Mouse (Mus musculus) CD8-positive naive resting alpha-beta T cell, adult 2 months (primary cell): Measurements from ENCODE around the gene Glis3.
A peak's percentile ranks its signal among the peaks of the same experiment; 100 is the strongest.

ENCODE experiments used
- DNase-seq, 2 experiments: peaks; one replicate each; pipeline ENCODE4 v3.0.0; 2022; ENCODE audit warnings: low read depth in 2 of 2, low spot score in 2 of 2

Gene Glis3

DNA sequence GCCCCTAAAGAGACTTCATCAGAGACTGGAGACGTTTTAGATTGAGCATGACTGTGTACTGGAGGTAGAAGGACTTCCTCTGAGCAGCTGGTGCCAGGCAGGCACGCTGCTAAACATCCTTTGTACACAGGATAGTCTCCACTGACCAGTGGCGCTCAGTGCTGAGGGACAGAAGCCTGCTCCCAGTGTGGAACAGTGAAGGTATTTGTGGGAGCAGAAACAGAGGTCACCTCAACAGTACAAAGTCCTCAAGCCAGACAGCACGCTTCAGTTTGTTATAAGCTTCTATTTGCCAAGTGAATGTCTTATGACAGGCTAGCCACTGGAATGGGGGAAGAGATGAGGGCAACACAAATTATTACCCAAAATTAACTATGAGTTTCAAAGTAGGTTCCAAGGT, 289.0 kb downstream of the Glis3 start:
- no peak for DNase-seq

DNA sequence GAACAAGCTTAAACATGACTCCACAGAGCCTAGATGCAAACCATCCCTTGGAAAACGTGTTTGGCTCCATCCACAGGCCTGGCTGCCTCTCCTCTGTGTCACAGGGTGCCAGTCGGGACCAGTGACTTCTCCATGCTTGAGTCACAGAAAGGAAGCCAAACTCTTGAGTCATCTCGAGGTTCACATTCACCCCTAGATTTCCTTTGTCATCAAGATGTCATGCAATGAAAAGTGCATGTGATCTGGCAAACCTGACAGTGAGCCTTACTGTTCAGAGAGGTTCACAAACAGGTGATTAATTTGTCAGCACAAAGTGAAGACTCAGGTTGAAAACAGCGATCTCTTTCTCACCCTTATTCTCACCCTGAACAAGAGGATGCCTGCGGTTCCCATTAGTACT, 290.7 kb downstream of the Glis3 start:
- DNase-seq = no peak

DNA sequence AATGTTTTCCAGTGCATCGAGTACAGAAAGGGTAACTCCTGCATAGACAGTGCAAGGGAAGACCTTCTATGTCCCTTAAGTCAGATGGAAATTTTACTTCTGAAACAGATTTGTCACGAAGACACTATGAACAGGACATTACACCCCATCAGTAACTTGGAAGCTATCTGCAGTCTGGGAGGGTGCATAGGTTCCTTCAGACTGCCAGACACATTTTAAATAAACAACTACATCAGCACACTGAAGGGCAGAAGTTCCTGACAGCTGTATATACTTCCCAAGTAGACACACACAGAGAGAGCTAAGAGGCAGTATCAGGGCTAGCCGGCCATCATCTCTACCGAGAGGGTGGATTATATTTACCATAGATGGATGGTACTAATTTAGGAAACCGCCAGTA, 296.5 kb downstream of the Glis3 start:
- DNase-seq = no peak

DNA sequence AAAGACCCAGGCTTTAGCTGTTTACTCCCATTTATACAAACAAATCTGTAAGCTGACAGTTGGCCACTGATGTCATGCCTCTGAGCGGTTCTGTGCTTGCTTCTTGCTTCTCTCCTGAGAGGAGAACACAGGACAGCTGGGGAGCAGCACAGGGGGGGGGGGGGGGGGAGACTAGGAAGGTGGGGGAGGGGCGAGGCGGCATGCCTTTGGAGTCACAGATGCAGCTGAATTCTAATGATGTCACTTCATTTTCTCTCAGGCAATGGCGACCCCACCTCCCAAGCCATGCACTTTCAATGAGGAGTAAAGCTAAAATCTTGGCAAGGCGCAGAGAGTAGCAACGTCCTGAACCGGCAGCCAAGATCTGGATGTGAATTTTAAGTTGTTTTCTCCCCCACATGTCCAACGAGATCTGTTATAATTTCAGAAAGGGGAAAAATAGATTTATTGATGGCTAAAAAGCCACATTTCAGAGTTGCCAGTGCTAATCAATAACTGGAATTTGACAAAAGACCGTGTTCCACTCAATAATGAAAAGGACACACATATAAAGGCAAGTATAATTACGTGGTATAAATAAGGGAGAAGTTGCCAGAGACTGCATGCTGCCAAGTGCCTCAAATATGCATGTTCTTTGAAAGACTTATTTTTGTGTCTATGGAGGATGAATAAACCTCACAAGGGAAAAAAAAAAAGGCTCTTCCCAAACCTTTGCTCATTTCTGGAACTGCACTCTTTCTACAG, 297.5 kb downstream of the Glis3 start:
- DNase-seq = no peak

DNA sequence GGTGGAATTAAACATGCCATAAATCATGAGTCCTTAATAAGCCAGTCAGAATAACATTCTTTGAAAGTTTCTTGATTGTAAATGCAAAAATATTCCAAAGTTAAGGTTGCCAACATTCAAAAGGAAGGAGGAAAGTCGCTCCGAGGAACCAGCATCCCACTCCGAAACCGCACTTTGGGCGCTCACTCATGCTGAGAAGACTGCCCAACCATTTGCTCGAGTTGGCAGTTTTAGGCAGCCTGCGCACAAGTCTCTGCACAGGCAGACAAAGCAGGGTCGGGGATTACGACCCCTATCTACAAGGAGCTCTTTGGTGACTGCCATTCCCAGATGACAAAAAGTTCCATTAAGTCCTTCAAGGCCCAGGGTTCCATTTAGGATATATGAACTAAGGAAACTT, 298.4 kb downstream of the Glis3 start:
- no peak for DNase-seq

DNA sequence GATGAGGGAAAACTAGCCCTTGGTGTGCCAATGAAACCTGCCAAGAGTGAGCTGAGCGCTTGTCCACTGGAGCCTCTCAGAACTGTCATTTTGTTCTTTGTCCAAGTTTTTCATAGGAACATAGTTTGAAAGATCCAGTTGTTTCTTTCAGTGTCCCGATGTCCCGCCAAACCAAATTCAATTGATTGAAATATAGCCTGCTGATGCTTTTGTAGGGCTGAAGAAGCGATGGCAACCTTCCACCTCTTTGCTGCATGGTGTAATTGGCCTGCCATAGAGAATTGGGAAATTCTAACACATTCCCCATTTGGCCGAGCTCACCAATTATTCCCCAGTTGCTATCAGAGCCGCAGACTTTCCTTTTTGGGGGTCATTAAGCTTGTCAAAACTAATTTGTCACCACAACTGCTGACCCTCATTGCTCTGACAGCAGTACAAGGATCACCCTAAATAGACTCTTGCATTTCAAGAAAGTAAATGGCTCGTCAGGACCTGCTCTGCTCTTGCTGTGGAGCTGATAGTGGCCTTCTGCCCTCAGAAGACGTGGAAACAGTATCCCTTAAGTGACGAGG, 299.1 kb downstream of the Glis3 start:
- no peak for DNase-seq

DNA sequence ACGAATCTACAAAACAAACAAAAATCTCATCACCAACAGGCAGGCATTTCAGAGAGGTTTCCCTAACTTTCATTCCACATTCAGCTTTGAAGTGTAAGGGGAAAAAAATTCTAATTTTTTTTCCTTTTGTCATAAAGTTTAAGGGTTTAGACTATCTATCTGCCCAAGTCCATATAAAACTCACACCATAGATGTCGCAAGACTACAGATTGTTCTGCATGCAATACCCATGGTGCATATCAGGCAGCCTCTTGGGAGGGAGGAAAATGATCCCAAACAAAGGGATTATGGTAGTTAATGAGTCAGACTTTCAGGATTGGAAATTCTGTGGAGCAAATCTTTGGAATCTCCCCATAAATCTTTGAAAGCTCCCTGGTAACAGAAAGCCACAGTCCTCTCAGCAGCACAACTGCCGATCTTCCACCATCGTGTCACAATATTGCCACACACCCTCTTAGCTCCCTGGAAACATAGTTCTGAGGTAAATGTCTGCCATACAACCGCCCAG, 302.0 kb downstream of the Glis3 start:
- DNase-seq = no peak

DNA sequence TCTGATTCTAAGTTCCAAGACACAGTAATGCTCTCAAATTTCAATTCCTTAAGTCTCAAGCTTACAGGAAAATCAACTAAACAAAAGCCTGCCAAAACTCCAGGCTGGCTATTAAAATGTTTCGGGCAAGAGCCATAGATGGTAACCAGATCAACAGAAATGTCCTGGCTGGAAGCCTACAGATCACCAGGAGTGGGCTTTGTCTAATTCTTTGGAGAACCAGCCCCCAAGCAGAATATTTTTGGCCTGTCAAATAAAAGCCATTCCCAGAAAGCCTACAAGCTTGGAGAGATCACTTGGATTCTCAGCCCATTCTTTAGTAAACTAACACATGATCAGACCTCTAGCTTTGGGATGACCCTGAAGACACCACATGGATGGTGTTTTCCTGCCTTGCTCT, 303.5 kb downstream of the Glis3 start:
- no peak for DNase-seq

DNA sequence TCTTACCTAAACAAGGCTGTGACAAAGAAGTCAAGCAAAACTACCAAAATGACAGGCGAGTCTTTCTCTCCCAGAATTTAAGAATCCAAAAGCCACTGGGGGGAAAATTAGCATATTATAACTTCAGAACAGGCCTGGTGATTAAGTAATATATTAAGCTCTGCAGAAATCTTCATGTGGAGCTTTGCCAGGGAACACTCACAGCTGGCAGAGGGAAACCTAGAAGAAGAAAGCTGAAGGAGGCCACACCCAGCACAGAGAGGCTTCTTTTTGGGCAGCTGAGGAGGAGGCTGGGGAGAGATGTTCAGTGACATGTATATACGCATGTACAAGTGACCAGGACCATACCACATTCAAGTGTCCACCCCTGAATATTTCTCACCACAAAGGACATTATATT, 304.1 kb downstream of the Glis3 start:
- no peak for DNase-seq

DNA sequence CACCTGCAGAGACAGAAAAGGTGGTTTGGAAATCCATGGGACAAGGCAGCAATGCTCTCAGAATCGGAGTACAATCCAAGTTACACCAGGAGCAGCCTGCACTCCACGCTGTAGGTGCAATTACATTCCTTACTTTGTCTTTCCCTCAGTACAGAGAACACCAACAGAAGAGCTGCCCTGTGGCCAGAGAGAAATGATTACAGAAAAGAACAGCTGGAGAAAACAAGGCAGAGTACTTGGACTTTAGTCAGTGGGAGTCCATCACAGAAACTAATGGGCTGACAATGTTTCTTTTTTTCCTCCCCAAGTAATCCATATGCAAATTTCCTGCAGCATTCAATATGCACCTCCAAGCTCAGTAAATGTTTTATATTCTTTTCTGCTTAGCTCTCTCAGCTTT, 305.4 kb downstream of the Glis3 start:
- DNase-seq = no peak

DNA sequence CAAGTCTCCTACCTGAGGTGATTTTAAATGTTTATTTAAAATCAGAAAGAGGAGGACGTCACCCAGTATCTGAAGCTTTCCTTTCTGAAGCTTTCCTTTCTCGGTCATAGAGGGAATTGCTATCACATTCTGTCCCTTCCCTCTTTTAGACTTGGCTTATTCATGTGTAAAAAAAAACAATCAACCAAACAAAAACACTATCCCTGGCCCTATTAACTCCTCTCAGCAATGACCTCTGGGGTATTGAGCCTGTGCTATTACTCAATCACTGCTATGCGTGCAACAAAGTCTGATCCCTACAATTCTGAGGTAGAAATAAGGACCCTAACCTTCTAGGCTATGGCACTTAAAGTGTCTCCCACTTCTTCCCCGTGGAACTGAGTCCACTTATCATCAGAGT, 311.7 kb downstream of the Glis3 start:
- no peak for DNase-seq

DNA sequence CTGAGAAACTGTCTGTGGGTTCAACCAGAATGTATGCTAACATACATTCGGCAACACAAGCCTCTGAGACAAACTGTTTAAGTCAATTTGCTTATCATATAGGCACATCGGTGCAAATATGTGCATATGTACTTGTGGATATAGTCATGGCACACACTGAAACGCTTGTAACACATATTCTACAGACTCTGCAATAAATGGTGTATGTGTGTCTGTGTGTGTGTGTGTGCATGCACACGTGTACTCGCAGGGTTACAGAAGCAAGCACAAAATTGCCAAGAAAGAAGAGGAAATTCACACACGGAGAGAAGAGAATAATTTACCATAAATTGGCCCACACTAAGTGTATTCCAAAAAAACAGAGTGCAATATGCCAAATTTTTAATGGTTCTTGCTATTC, 312.6 kb downstream of the Glis3 start:
- no peak for DNase-seq

DNA sequence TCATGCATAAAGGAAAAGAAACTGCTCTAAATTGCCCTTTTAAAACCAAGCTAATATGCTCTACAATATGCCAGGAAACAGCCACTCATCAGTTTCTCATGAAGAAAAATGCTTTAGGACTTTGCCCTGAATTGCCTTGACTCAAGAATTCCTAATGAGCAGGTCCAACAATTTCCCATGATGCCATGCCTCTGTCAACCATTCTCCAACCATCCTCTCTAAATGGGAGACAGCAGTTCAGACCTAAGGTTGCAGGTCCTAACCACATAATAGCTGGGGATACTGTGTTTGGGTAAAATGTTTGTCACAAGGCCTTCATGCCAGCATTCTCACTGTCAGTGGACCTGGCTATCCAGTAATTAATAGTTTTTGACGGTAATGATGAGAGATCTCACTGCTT, 313.1 kb downstream of the Glis3 start:
- no peak for DNase-seq

DNA sequence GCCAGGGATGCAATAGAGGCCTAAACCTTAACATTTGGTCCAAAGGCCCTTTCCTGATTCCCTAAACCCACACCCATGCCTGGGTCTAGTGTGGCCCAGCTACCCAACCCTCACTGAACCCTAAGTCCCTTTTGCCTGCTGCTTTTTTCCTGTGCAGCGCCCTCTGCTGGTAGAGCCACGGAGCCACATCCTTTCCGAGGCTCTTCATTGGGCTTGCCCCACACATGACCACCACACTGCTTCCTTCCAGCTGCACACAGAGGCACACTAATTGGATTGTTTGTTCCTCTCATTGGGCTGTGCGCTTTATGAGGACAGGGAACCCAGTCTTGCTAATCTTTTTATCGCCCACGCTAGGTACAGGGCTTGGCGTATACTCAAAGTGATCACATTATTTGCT, 314.0 kb downstream of the Glis3 start:
- peak; percentile 3 to 11 for DNase-seq

DNA sequence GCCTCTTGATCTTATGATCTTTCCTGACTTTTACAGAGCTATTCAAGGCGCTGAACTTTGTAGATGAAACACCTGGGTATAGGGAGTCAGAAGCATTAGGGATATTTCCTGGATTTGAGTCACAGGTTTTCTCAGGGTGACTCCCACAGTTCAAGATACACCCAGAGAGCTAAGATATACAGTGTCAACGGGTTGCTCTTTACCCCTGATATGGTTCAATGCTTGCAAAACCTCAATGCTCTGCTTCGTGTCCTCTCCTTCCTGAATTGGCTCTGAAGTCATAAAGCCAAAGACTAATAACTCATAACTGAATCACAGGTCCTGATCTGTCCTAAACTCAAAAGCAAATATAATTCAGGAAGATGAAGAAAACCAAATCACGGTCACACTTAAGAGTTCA, 319.0 kb downstream of the Glis3 start:
- no peak for DNase-seq

DNA sequence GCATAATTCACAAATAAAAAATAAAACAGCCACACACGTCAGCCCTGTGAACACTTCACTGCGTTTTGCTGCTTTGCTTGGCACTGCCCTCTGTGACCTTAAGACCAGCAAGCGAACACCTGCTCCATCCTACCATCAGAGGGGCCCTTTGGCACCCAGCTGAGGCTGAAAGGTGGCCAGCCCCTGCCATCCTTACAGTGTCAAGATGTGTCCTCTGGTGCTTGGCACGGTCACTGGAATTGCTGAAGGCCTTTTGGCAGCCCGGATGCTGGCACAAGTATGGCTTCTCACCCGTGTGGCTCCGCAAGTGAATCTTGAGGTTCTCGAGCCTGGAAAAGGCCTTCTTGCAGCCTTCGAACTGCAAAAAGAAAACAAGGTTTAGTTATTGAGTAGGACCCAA, 322.3 kb downstream of the Glis3 start:
- DNase-seq = no peak

DNA sequence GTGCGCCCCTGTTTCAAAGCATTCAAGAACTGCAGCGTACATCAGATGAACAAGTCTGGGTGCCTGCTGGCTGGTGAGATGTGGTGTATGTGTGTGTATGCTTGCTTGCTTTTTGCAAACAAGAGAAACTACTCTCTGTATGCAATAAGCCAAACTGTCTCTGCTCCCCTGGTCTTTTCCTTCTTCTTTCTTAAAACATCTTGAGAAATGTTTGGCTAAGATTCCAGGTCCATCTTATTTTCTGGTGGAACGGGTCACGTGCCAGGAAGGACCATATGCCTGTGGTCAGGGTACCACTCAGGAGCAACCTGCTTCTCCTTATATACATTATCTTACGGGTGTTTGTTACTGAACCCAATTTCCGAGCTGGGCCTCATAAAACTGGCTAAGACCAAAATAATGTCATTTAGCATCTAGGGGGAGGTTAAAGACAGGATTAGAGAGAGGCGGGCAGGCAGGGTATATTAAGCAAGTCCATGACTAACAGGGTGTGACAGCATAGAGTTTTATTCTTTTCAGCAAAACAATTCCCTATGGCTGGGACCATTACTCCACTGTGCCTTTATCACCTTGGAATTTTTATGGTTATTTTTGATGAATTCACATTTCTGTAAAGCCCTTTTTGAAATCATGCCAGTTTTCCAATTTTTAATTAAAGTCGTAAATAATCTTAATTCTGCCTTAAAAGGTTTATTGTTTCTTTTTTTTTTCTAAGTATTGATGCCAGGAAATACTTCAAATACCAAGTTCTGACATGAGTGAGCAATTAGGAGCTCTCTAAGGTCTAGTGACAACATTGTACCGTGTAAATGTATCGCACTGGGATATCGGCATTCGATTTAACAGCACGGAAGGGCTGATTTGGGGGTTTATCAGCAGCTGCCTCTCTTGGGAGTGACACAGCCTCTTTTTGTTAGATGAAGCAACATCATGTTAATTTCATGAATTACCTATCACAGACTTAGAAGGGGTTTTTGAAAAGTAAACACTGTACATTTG, 328.5 kb downstream of the Glis3 start:
- no peak for DNase-seq

DNA sequence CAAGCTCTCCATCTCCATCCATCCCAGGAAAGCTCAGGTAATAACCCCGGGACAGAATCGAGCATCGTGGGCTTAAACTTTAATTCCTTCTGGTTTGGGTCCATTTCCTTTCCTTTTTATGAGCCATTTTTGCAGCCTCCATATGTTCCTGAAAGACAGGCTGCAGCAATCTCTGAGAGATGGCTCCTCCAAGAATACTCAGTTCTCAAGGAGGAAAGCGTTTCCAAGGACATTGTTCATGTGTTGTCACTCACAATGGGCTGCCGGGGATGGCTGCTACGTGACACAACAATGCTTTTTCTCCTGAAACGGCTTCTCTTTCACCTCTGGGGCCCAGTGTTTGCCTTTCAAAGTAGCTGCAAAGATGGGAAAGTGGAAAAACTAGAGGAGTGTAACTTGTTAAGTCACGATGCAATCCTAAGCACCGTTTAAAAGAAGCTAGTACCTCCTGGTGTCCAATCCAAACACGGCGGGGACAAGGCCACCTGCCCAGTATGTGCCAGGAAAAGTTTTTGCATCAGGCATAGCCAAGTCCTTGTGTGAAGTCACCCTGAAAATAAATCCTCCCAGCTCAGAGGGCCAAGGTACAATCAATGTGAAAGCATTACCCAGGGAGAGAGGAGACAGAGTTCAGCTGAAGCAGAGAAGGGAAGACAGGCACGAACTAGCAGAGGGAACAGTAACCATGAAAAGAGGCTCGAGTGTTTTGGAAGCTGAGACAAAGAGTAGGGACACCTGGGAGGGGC, 332.6 kb downstream of the Glis3 start:
- DNase-seq = no peak

DNA sequence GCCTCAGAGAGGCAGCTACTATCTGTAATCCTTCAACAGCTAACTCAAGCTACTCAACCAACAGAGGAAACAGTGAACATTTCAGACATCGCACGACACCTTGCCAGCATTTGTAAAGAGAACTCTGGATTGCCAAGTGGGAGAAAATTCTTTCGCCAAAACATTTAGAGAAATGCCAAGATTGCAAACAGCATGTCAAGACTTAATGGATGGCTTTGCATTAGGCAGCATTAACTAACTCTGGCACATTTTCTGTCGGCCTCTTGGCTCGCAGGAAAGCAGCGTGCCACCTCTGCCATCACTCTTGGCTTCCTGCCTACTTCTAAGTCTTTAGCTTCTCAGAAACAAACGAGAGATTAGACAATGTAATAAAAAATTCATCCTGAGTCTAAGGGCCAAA, 336.2 kb downstream of the Glis3 start:
- DNase-seq = no peak

DNA sequence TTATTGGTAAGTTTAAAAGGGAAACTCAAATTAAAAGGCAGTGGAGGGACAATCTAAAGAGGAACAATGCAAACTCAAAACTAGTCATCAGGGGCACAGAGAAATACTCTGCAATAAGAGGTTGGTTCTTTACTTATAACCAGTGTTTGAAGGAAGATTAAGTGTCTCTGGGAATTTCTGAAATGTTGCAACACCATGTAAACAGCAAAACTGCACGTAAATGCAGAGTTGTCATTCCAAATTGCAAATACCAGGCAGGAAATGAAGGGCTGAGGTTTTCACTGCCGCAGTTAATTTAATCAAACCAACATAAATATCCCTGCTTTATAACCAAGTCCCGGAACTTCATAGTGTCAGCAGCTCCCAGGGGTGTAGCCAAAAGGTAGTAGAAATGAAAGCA, 342.3 kb downstream of the Glis3 start:
- DNase-seq = no peak
